Comparison of ENCODE assay signal across 15 mouse cellular contexts in genomic region chr4:118589053-118589732, GRCm38 (mm10). TPM values are rescaled to one million over a fixed set of nuclear protein-coding genes. Genes with fewer than 3 reads are reported as not detected.
DNase-seq lines count a peak whose midpoint lies in the region; ATAC-seq lines count a peak whose summit lies in the region.
"Had no signal": no experiment of that assay in that cellular context is flagged by ENCODE, and none has a peak within 500 bp of the region (broad histone marks: within the 10 kb centered on the region; RNA-seq: fewer than 3 reads in every experiment).

No protein-coding gene starts in this region.

- H3K27me3 ChIP-seq in forebrain, embryonic 10.5 days (ENCODE audit: poor library complexity, severe bottlenecking): peaks cover 4% of the 10 kb centered on the region; the same call in 1 of the 2 replicates
- no peaks in the 10 kb centered on the region for H3K27me3 ChIP-seq in forebrain, embryonic 11.5 days (ENCODE audit: control insufficient read depth, insufficient read depth, low read length)
- no peaks in the 10 kb centered on the region for H3K27me3 ChIP-seq in midbrain, embryonic 11.5 days (ENCODE audit: control insufficient read depth, insufficient read depth, low read length)
- H3K27me3 ChIP-seq in neural tube, embryonic 15.5 days (replicated peaks): no peaks in the 10 kb centered on the region
- H3K27me3 ChIP-seq: limb, embryonic 12.5 days had no signal

- ATAC-seq in forebrain, embryonic 11.5 days (replicated peaks; ENCODE audit: low FRiP score): no peak
- no peak for ATAC-seq in midbrain, embryonic 11.5 days (ENCODE audit: low FRiP score)
- ATAC-seq in neural tube, embryonic 15.5 days (ENCODE audit: low FRiP score): peak; percentile 55; the same call in 1 of the 2 replicates
- ATAC-seq: inflammation-experienced regulatory T-cells, adult 6 months had no signal

- H3K9ac ChIP-seq in forebrain, embryonic 11.5 days (ENCODE audit: low read length): no peak overlapping the region
- 0 out of 2 replicates have a peak overlapping the region, but pooled peaks have one; percentile 12 for H3K9ac ChIP-seq in midbrain, embryonic 11.5 days (ENCODE audit: low read length)
- no peak overlapping the region for H3K9ac ChIP-seq in neural tube, embryonic 15.5 days (replicated peaks)
- H3K9ac ChIP-seq: limb, embryonic 12.5 days had no signal

- peak overlapping the region; percentile 44; the same call in 1 of the 2 replicates for H3K27ac ChIP-seq in forebrain, embryonic 10.5 days
- H3K27ac ChIP-seq in forebrain, embryonic 11.5 days (ENCODE audit: low read depth, low read length): no peak overlapping the region
- no peak overlapping the region for H3K27ac ChIP-seq in midbrain, embryonic 11.5 days (ENCODE audit: low read depth, low read length)
- H3K27ac ChIP-seq in neural tube, embryonic 15.5 days (replicated peaks): peak overlapping the region; percentile 51
- H3K27ac ChIP-seq: layer of hippocampus, adult 2 months; left cerebral cortex, adult 2 months; limb, embryonic 12.5 days had no signal

- 59% methylated on average over 12 of the region's 12 CpGs for WGBS in forebrain, embryonic 10.5 days
- 59% methylated on average over 12 of the region's 12 CpGs for WGBS in forebrain, embryonic 11.5 days
- WGBS in midbrain, embryonic 11.5 days: 61% methylated on average over 12 of the region's 12 CpGs
- 67% methylated on average over 12 of the region's 12 CpGs for WGBS in neural tube, embryonic 15.5 days

- no peak for DNase-seq in forebrain, embryonic 10.5 days (ENCODE audit: extremely low spot score, low spot score)
- no peak for DNase-seq in forebrain, embryonic 11.5 days (ENCODE audit: low spot score)
- peak; percentile 20 for DNase-seq in retina, postnatal 1 day
- DNase-seq in retina, embryonic 14.5 days (ENCODE audit: low spot score): no peak
- DNase-seq in midbrain, embryonic 11.5 days (ENCODE audit: low spot score, missing footprints): no peak
- DNase-seq in gastrocnemius, postnatal 36 days: no peak
- DNase-seq in kidney, postnatal 4 days: no peak
- DNase-seq: cerebellum, postnatal 25 days had no signal

- intact Hi-C loops in gastrocnemius, postnatal 36 days (cut with DNase I): no loop called here

- peaks cover 16% of the 10 kb centered on the region for H3K4me1 ChIP-seq in forebrain, embryonic 10.5 days
- H3K4me1 ChIP-seq in forebrain, embryonic 11.5 days (replicated peaks; ENCODE audit: control insufficient read depth, insufficient read depth, low read length): no peaks in the 10 kb centered on the region
- peaks cover 6% of the 10 kb centered on the region; the same call in 1 of the 2 replicates for H3K4me1 ChIP-seq in midbrain, embryonic 11.5 days (ENCODE audit: control insufficient read depth, insufficient read depth, low read length)
- H3K4me1 ChIP-seq in neural tube, embryonic 15.5 days: peaks cover 17% of the 10 kb centered on the region; the same call in 1 of the 2 replicates

- H3K36me3 ChIP-seq in forebrain, embryonic 10.5 days (replicated peaks): no peaks in the 10 kb centered on the region
- no peaks in the 10 kb centered on the region for H3K36me3 ChIP-seq in forebrain, embryonic 11.5 days (ENCODE audit: control insufficient read depth, insufficient read depth, low read length)
- no peaks in the 10 kb centered on the region for H3K36me3 ChIP-seq in midbrain, embryonic 11.5 days (ENCODE audit: control insufficient read depth, insufficient read depth, low read length)
- H3K36me3 ChIP-seq in neural tube, embryonic 15.5 days: no peaks in the 10 kb centered on the region
- H3K36me3 ChIP-seq: limb, embryonic 12.5 days had no signal

- H3K4me3 ChIP-seq in forebrain, embryonic 10.5 days: peak overlapping the region; percentile 20; the same call in 1 of the 2 replicates
- no peak overlapping the region for H3K4me3 ChIP-seq in forebrain, embryonic 11.5 days (ENCODE audit: low read depth, low read length)
- no peak overlapping the region for H3K4me3 ChIP-seq in midbrain, embryonic 11.5 days (ENCODE audit: low read depth, low read length)
- no peak overlapping the region for H3K4me3 ChIP-seq in neural tube, embryonic 15.5 days (replicated peaks)
- H3K4me3 ChIP-seq: layer of hippocampus, adult 2 months; left cerebral cortex, adult 2 months; limb, embryonic 12.5 days had no signal

- peaks cover 8% of the 10 kb centered on the region; the same call in 1 of the 2 replicates for H3K9me3 ChIP-seq in forebrain, embryonic 10.5 days
- no peaks in the 10 kb centered on the region; the same call in 1 of the 2 replicates for H3K9me3 ChIP-seq in forebrain, embryonic 11.5 days (ENCODE audit: control insufficient read depth, low read length)
- no peaks in the 10 kb centered on the region for H3K9me3 ChIP-seq in midbrain, embryonic 11.5 days (ENCODE audit: control insufficient read depth, low read length)
- H3K9me3 ChIP-seq in neural tube, embryonic 15.5 days (replicated peaks): peaks cover 3% of the 10 kb centered on the region; the same call in 1 of the 2 replicates

- H3K4me2 ChIP-seq in forebrain, embryonic 11.5 days (ENCODE audit: low read depth, low read length, severe bottlenecking): no peak overlapping the region
- peak overlapping the region; percentile 7; the same call in 1 of the 2 replicates for H3K4me2 ChIP-seq in midbrain, embryonic 11.5 days
- H3K4me2 ChIP-seq in neural tube, embryonic 15.5 days: peak overlapping the region; percentile 25
- H3K4me2 ChIP-seq: limb, embryonic 12.5 days had no signal

RNA-seq across cellular contexts. Expression of gene Cfap57, which starts 31.4 kb away (rescaled TPM):
- 0.73 and 0.94 TPM in 2 replicates for polyA plus RNA-seq in forebrain, embryonic 10.5 days (2016; fragmentation: Nextera tagmentation; extraction: Ambion mirVana)
- polyA plus RNA-seq in forebrain, embryonic 11.5 days (2014; fragmentation: Nextera tagmentation; extraction: Ambion mirVana): 0.80 and 0.83 TPM in 2 replicates
- polyA plus RNA-seq in midbrain, embryonic 11.5 days (2014; fragmentation: Nextera tagmentation; extraction: Ambion mirVana): 1.0 and 1.2 TPM in 2 replicates
- polyA plus RNA-seq in neural tube, embryonic 15.5 days (2015; fragmentation: Nextera tagmentation; extraction: Ambion mirVana): 1.3 and 1.5 TPM in 2 replicates
- not detected for total RNA-seq in gastrocnemius, postnatal 36 days (2021)
- total RNA-seq: CH12.LX; gastrocnemius, postnatal 4 days had no signal

RNA-seq across cellular contexts. Expression of gene Ebna1bp2, which starts 31.4 kb away (rescaled TPM):
- polyA plus RNA-seq in forebrain, embryonic 10.5 days (2016; fragmentation: Nextera tagmentation; extraction: Ambion mirVana): 210 and 221 TPM in 2 replicates
- polyA plus RNA-seq in forebrain, embryonic 11.5 days (2014; fragmentation: Nextera tagmentation; extraction: Ambion mirVana): 181 and 183 TPM in 2 replicates
- 183 and 197 TPM in 2 replicates for polyA plus RNA-seq in midbrain, embryonic 11.5 days (2014; fragmentation: Nextera tagmentation; extraction: Ambion mirVana)
- 84.7 and 102 TPM in 2 replicates for polyA plus RNA-seq in neural tube, embryonic 15.5 days (2015; fragmentation: Nextera tagmentation; extraction: Ambion mirVana)
- total RNA-seq in gastrocnemius, postnatal 36 days (2021): 10 to 100 TPM; 21.7 to 28.9 TPM

RNA-seq across cellular contexts. Expression of gene Tmem125, which starts 45.3 kb away (rescaled TPM):
- 0.68 and 0.76 TPM in 2 replicates for polyA plus RNA-seq in forebrain, embryonic 10.5 days (2016; fragmentation: Nextera tagmentation; extraction: Ambion mirVana)
- polyA plus RNA-seq in forebrain, embryonic 11.5 days (2014; fragmentation: Nextera tagmentation; extraction: Ambion mirVana): 0.25 and 0.32 TPM in 2 replicates
- polyA plus RNA-seq in midbrain, embryonic 11.5 days (2014; fragmentation: Nextera tagmentation; extraction: Ambion mirVana): 0.11 and 0.22 TPM in 2 replicates
- polyA plus RNA-seq in neural tube, embryonic 15.5 days (2015; fragmentation: Nextera tagmentation; extraction: Ambion mirVana): 0.20 and 1.8 TPM in 2 replicates
- not detected for total RNA-seq in gastrocnemius, postnatal 36 days (2021)
- total RNA-seq: CH12.LX had no signal
- polyA plus RNA-seq: inflammation-experienced regulatory T-cells, adult 6 months had no signal

Comparison
In these comparisons a context has a peak if more than half of its experiments do, and no peak if none do; other contexts are left out.
1. H3K27ac ChIP-seq: peak in forebrain, embryonic 10.5 days (single experiment) and neural tube, embryonic 15.5 days (single experiment); none in forebrain, embryonic 11.5 days (single experiment) and midbrain, embryonic 11.5 days (single experiment).